Mouse (Mus musculus): ENCODE data around the gene Olfr1093. TPM values are rescaled to one million over a fixed set of nuclear protein-coding genes. Genes with fewer than 3 reads are reported as not detected.

Olfr1093 gene
- polyA plus RNA-seq (2012; rRNA removed) = not detected in 2 replicates

DNA sequence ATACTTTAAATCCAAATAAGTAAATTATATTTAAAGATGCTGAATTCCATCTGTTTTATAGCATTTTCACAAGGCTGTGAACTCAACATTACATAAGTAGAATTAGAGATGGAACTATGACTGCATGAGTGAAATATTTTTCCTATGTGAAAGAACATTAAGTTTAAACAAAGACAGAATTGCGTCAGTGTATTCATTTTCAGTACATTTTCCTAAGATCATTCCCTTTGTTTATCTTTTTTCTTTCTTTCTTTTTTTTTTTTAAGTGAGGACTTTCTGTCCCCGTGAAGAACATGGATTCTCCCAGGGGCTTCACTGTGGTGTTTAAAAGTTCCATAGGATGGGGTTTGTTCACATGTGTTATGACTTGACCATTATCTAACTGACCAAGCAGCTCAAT lies at the start of gene Olfr1093:
Gene Olfr1093 (plus strand): TSS at position 301 of the 400 bp plus-strand sequence.
- no peaks in the 10 kb centered on the region for H3K4me1 ChIP-seq (ENCODE audit: control insufficient read depth, insufficient read depth, low read length)
- no peak within 1 kb of the TSS for H3K4me3 ChIP-seq (ENCODE audit: control insufficient read depth, low read depth, low read length)
- no peaks in the 10 kb centered on the region for H3K36me3 ChIP-seq (ENCODE audit: control insufficient read depth, insufficient read depth, low read length)
- TF ChIP-seq CTCF (IDR thresholded peaks at IDR 0.05; ENCODE audit: control insufficient read depth, insufficient read depth, insufficient replicate concordance, low read depth, low read length) (no peak), POLR2A (IDR thresholded peaks at IDR 0.05; ENCODE audit: control insufficient read depth, low read depth, low read length) (no peak)
- no peak within 1 kb of the TSS for H3K27ac ChIP-seq (ENCODE audit: control insufficient read depth, insufficient read depth, low read depth, low read length)
- H3K27me3 ChIP-seq (ENCODE audit: control insufficient read depth, insufficient read depth, low read length) = no peaks in the 10 kb centered on the region

DNA sequence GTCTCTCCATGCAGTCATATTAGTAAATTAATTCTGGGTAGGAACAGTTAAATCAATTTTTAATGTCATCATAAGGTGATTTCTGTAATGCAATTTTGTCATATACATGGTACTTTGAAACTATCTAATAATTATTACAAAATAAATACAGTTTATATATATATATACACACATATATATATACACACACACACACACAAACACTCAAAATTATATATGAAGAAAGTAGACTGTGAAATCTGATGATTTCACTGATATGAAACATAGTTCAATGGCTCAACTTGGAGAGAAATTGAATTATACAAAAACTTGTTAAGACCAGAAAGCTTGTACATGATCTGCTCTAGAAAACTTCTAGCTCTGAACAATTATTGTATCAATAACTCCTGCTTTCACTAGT lies 48.7 kb upstream of the Olfr1093 start, which contains the start of gene Olfr1089:
Gene Olfr1089 (minus strand): TSS at position 101 of the 400 bp plus-strand sequence.
- no peak within 1 kb of the TSS for H3K27ac ChIP-seq (ENCODE audit: control insufficient read depth, insufficient read depth, low read depth, low read length)
- H3K4me1 ChIP-seq (ENCODE audit: control insufficient read depth, insufficient read depth, low read length) = no peaks in the 10 kb centered on the region
- H3K36me3 ChIP-seq (ENCODE audit: control insufficient read depth, insufficient read depth, low read length) = no peaks in the 10 kb centered on the region
- no peaks in the 10 kb centered on the region for H3K27me3 ChIP-seq (ENCODE audit: control insufficient read depth, insufficient read depth, low read length)
- H3K4me3 ChIP-seq (ENCODE audit: control insufficient read depth, low read depth, low read length) = no peak within 1 kb of the TSS
- TF ChIP-seq POLR2A (IDR thresholded peaks at IDR 0.05; ENCODE audit: control insufficient read depth, low read depth, low read length) = no peak
- no peak for TF ChIP-seq CTCF (IDR thresholded peaks at IDR 0.05; ENCODE audit: control insufficient read depth, insufficient read depth, insufficient replicate concordance, low read depth, low read length)

DNA sequence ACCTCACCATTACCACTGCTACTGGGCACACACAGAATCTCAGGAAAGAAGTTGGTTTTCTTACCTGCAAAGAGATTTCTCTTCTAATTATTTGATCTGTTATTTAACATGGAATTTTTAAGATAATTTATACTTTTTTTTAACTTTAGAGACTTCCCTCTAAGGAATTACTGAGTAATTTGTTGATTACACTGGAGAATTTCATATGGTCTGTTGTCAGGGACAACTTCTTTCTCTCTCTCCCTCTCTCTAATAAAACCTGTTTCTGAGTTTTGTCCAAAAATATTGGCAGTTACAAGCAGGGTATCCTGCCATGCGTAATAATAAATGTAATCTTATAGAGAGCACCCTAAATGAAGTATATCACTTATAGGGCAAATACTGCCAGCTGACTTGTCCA lies 23.4 kb upstream of the Olfr1093 start, which contains the start of gene Olfr1090:
Gene Olfr1090 (minus strand): TSS at position 101 of the 400 bp plus-strand sequence.
- H3K27ac ChIP-seq (ENCODE audit: control insufficient read depth, insufficient read depth, low read depth, low read length) = no peak within 1 kb of the TSS
- no peak for TF ChIP-seq POLR2A (IDR thresholded peaks at IDR 0.05; ENCODE audit: control insufficient read depth, low read depth, low read length)
- TF ChIP-seq CTCF (IDR thresholded peaks at IDR 0.05; ENCODE audit: control insufficient read depth, insufficient read depth, insufficient replicate concordance, low read depth, low read length) = no peak
- no peaks in the 10 kb centered on the region for H3K36me3 ChIP-seq (ENCODE audit: control insufficient read depth, insufficient read depth, low read length)
- H3K27me3 ChIP-seq (ENCODE audit: control insufficient read depth, insufficient read depth, low read length) = no peaks in the 10 kb centered on the region
- H3K4me3 ChIP-seq (ENCODE audit: control insufficient read depth, low read depth, low read length) = no peak within 1 kb of the TSS
- no peaks in the 10 kb centered on the region for H3K4me1 ChIP-seq (ENCODE audit: control insufficient read depth, insufficient read depth, low read length)

DNA sequence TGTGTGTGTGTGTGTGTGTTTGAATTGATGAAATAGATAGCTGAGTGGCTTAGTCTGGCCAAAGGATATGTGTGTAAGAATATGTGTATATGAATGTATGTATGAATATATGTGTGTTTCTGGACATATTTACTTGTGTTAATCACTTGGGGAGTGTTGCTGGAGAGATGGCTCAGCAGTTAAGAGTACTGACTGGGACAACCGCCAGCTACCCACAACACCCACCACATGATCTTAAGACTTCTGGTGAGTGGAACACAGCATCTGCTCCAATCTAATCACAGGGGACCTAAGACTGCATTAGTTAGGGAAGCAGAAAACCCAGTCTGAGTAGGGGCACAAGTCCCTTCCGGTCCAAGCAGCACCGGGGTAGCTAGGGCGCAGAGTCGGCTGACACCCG lies 21.2 kb upstream of the Olfr1093 start:
- no peak overlapping the region for H3K4me3 ChIP-seq (ENCODE audit: control insufficient read depth, low read depth, low read length)
- H3K4me1 ChIP-seq (ENCODE audit: control insufficient read depth, insufficient read depth, low read length) = no peaks in the 10 kb centered on the region
- no peaks in the 10 kb centered on the region for H3K27me3 ChIP-seq (ENCODE audit: control insufficient read depth, insufficient read depth, low read length)
- no peak overlapping the region for H3K27ac ChIP-seq (ENCODE audit: control insufficient read depth, insufficient read depth, low read depth, low read length)
- H3K36me3 ChIP-seq (ENCODE audit: control insufficient read depth, insufficient read depth, low read length) = no peaks in the 10 kb centered on the region
- TF ChIP-seq POLR2A (IDR thresholded peaks at IDR 0.05; ENCODE audit: control insufficient read depth, low read depth, low read length) = no peak
- no peak for TF ChIP-seq CTCF (IDR thresholded peaks at IDR 0.05; ENCODE audit: control insufficient read depth, insufficient read depth, insufficient replicate concordance, low read depth, low read length)

DNA sequence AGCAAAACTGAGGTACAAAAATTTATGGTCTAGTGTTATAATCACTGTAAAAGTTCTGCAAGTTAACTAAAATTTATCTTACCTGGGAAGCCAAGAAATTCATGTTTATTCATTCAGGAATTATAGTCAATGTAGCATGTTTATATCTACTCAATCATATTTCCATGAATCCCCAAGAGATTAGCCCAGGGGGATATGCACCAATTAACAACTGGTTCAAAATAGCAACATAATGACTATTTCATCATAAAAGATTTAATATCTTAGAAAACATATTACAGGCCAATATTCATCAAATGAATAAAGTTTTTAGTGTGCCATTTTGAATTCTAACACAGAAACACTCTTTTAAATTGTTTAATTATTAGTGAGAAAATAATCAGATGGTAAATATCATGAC lies 27.6 kb downstream of the Olfr1093 start, which contains the start of gene Olfr141:
Gene Olfr141 (minus strand): TSS at position 101 of the 400 bp plus-strand sequence.
- Histone ChIP-seq H3K27ac (ENCODE audit: control insufficient read depth, insufficient read depth, low read depth, low read length) (no peak within 1 kb of the TSS), H3K4me3 (ENCODE audit: control insufficient read depth, low read depth, low read length) (no peak within 1 kb of the TSS), H3K27me3 (ENCODE audit: control insufficient read depth, insufficient read depth, low read length) (no peaks in the 10 kb centered on the region), H3K4me1 (ENCODE audit: control insufficient read depth, insufficient read depth, low read length) (no peaks in the 10 kb centered on the region), H3K36me3 (ENCODE audit: control insufficient read depth, insufficient read depth, low read length) (no peaks in the 10 kb centered on the region)
- no peak for TF ChIP-seq CTCF (IDR thresholded peaks at IDR 0.05; ENCODE audit: control insufficient read depth, insufficient read depth, insufficient replicate concordance, low read depth, low read length)
- TF ChIP-seq POLR2A (IDR thresholded peaks at IDR 0.05; ENCODE audit: control insufficient read depth, low read depth, low read length) = no peak

DNA sequence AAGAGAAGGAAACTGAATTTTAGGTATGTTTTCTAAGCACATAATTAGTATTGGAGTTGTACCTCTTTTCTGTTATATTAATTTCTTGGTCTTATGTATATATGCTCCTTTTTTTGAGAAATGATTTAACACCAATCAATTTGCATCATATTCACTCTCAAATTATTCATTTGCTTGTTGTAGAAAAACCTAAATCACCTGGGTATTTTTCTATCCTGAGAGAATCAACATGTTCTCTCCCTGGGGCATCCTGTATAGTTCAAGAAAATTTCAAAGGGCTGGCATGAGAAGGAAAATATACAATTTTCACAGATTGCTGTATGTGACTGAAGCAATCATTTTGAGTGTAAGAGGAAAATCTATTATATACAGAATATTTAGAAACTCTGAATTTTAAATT lies 42.1 kb downstream of the Olfr1093 start, which contains the start of gene Olfr1094:
Gene Olfr1094 (plus strand): TSS at position 301 of the 400 bp plus-strand sequence.
- H3K27me3 ChIP-seq (ENCODE audit: control insufficient read depth, insufficient read depth, low read length) = no peaks in the 10 kb centered on the region
- TF ChIP-seq POLR2A (IDR thresholded peaks at IDR 0.05; ENCODE audit: control insufficient read depth, low read depth, low read length) (no peak), CTCF (IDR thresholded peaks at IDR 0.05; ENCODE audit: control insufficient read depth, insufficient read depth, insufficient replicate concordance, low read depth, low read length) (no peak)
- H3K27ac ChIP-seq (ENCODE audit: control insufficient read depth, insufficient read depth, low read depth, low read length) = no peak within 1 kb of the TSS
- no peaks in the 10 kb centered on the region for H3K4me1 ChIP-seq (ENCODE audit: control insufficient read depth, insufficient read depth, low read length)
- no peak within 1 kb of the TSS for H3K4me3 ChIP-seq (ENCODE audit: control insufficient read depth, low read depth, low read length)
- no peaks in the 10 kb centered on the region for H3K36me3 ChIP-seq (ENCODE audit: control insufficient read depth, insufficient read depth, low read length)

Other genes starting within 250 kb of the Olfr1093 start
- gene Olfr1079, start 240.0 kb upstream of the Olfr1093 start, polyA plus RNA-seq (2012; rRNA removed) = not detected in 2 replicates
- not detected in 2 replicates for gene Olfr1080, start 224.2 kb upstream of the Olfr1093 start, polyA plus RNA-seq (2012; rRNA removed)
- gene Olfr1082, start 183.5 kb upstream of the Olfr1093 start, polyA plus RNA-seq (2012; rRNA removed) = not detected in 2 replicates
- not detected in 2 replicates for gene Olfr1084, start 142.8 kb upstream of the Olfr1093 start, polyA plus RNA-seq (2012; rRNA removed)
- gene Olfr1085, start 120.5 kb upstream of the Olfr1093 start, polyA plus RNA-seq (2012; rRNA removed) = not detected in 2 replicates
- gene Olfr1086, start 102.4 kb upstream of the Olfr1093 start, polyA plus RNA-seq (2012; rRNA removed) = not detected in 2 replicates
- gene Olfr1087, start 84.1 kb upstream of the Olfr1093 start, polyA plus RNA-seq (2012; rRNA removed) = not detected in 2 replicates
- gene Olfr1089, start 48.8 kb upstream of the Olfr1093 start, polyA plus RNA-seq (2012; rRNA removed) = not detected in 2 replicates
- gene Olfr1090, start 23.5 kb upstream of the Olfr1093 start, polyA plus RNA-seq (2012; rRNA removed) = 0.12 TPM in 1 of 2 replicates, not detected in the other
- gene Olfr141, start 27.5 kb downstream of the Olfr1093 start, polyA plus RNA-seq (2012; rRNA removed) = not detected in 2 replicates
- not detected in 2 replicates for gene Olfr1094, start 42.2 kb downstream of the Olfr1093 start, polyA plus RNA-seq (2012; rRNA removed)
- gene Olfr1095, start 69.2 kb downstream of the Olfr1093 start, polyA plus RNA-seq (2012; rRNA removed) = not detected in 2 replicates
- gene Gm13723, start 92.3 kb downstream of the Olfr1093 start, polyA plus RNA-seq (2012; rRNA removed) = not detected in 2 replicates
- gene Olfr1097, start 109.7 kb downstream of the Olfr1093 start, polyA plus RNA-seq (2012; rRNA removed) = not detected in 2 replicates
- not detected in 2 replicates for gene Olfr1098, start 142.1 kb downstream of the Olfr1093 start, polyA plus RNA-seq (2012; rRNA removed)
- gene Olfr1099, start 178.2 kb downstream of the Olfr1093 start, polyA plus RNA-seq (2012; rRNA removed) = not detected in 2 replicates
- gene Olfr1100, start 197.5 kb downstream of the Olfr1093 start, polyA plus RNA-seq (2012; rRNA removed) = not detected in 2 replicates
- gene Olfr1101, start 208.7 kb downstream of the Olfr1093 start, polyA plus RNA-seq (2012; rRNA removed) = not detected in 2 replicates
- gene Olfr1102, start 215.9 kb downstream of the Olfr1093 start, polyA plus RNA-seq (2012; rRNA removed) = not detected in 2 replicates
- not detected in 2 replicates for gene Olfr1104, start 244.6 kb downstream of the Olfr1093 start, polyA plus RNA-seq (2012; rRNA removed)

Measured in testis, adult 2 months (tissue).